35 mouse cellular contexts compared by ENCODE assay signal in the genomic region with DNA sequence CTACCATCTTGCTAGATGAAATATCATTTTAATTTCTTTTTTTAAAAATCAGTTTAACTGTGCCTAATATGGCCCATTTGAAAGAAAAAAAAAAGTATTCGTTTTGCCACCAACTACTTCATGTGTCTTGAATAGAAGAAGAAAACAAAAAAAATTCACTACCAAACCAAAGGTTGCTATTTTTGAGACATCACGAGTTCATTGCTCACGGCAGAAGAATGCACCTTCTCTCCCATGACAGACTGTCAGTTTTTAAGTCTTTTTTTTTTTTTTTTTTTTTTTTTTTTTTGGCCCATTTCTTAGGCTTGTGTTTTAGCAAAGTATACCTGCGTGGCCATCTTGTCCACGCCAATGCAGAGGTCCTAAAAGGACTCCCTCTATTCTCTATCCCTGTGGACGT. TPM values are rescaled to one million over a fixed set of nuclear protein-coding genes. Genes with fewer than 3 reads are reported as not detected.
"Had no signal": no experiment of that assay in that cellular context is flagged by ENCODE, and none has a peak within 500 bp of the region (broad histone marks: within the 10 kb centered on the region; RNA-seq: fewer than 3 reads in every experiment).

No protein-coding gene starts in this region.

- H3K4me1 ChIP-seq: heart, embryonic 10.5 days; heart, embryonic 15.5 days; hindbrain, embryonic 13.5 days; hindbrain, embryonic 15.5 days had no signal

- ATAC-seq: hindbrain, postnatal 0 days; intestine, embryonic 16.5 days; liver, embryonic 12.5 days had no signal

- H3K27ac ChIP-seq: heart, embryonic 10.5 days; heart, embryonic 13.5 days; heart, embryonic 15.5 days; hindbrain, embryonic 13.5 days; hindbrain, embryonic 15.5 days; hindbrain, postnatal 0 days; limb, embryonic 13.5 days; limb, embryonic 15.5 days; liver, embryonic 12.5 days; liver, embryonic 14.5 days had no signal

- H3K4me3 ChIP-seq: heart, embryonic 10.5 days; heart, embryonic 13.5 days; heart, embryonic 15.5 days; hindbrain, embryonic 13.5 days; hindbrain, embryonic 15.5 days; limb, embryonic 13.5 days; limb, embryonic 15.5 days; liver, embryonic 12.5 days had no signal

- H3K9ac ChIP-seq: heart, embryonic 13.5 days; heart, embryonic 15.5 days; hindbrain, embryonic 13.5 days; hindbrain, embryonic 15.5 days; limb, embryonic 13.5 days; limb, embryonic 15.5 days; liver, embryonic 12.5 days; liver, embryonic 14.5 days had no signal

- H3K9me3 ChIP-seq: heart, embryonic 10.5 days; heart, embryonic 13.5 days; heart, embryonic 15.5 days; hindbrain, embryonic 13.5 days; hindbrain, embryonic 15.5 days; limb, embryonic 13.5 days; limb, embryonic 15.5 days; liver, embryonic 12.5 days had no signal

- DNase-seq: gastrocnemius, postnatal 14 days; gastrocnemius, postnatal 36 days; heart, adult 18-20 months; heart, postnatal 14 days; heart, postnatal 36 days; kidney, adult 11 months; kidney, adult 2 months; kidney, postnatal 14 days; kidney, postnatal 36 days; layer of hippocampus, adult 9-11 months; layer of hippocampus, postnatal 36 days; left cerebral cortex, postnatal 4 days had no signal

- H3K27me3 ChIP-seq: heart, embryonic 13.5 days; heart, embryonic 15.5 days; hindbrain, embryonic 13.5 days; hindbrain, embryonic 15.5 days; limb, embryonic 13.5 days; limb, embryonic 15.5 days; liver, embryonic 12.5 days had no signal

- H3K4me2 ChIP-seq: heart, embryonic 13.5 days; heart, embryonic 15.5 days; hindbrain, embryonic 13.5 days; hindbrain, embryonic 15.5 days; limb, embryonic 13.5 days; limb, embryonic 15.5 days; liver, embryonic 12.5 days had no signal

RNA-seq across cellular contexts. Expression of a gene that starts 50.5 kb away (rescaled TPM):
- total RNA-seq: gastrocnemius, adult 8-10 months; gastrocnemius, postnatal 14 days; gastrocnemius, postnatal 36 days; heart, adult 18-20 months; heart, adult 8-10 months; heart, postnatal 14 days; heart, postnatal 36 days; hematopoietic stem cell, adult 5-6 weeks; hindbrain, postnatal 0 days; layer of hippocampus, adult 18-20 months; layer of hippocampus, adult 8-10 months; layer of hippocampus, postnatal 14 days; layer of hippocampus, postnatal 36 days; left cerebral cortex, adult 18-20 months; left cerebral cortex, postnatal 10 days; left cerebral cortex, postnatal 25 days; left cerebral cortex, postnatal 4 days had no signal
- polyA plus RNA-seq: heart, embryonic 13.5 days; heart, embryonic 15.5 days; heart, postnatal 0 days; hindbrain, embryonic 11.5 days; hindbrain, embryonic 13.5 days; hindbrain, embryonic 15.5 days; limb, embryonic 11.5 days; limb, embryonic 13.5 days; limb, embryonic 15.5 days had no signal
